Mouse (Mus musculus) megakaryocyte, adult 5-6 weeks (primary cell): ENCODE data around the gene Mypop. TPM values are rescaled to one million over a fixed set of nuclear protein-coding genes. Genes with fewer than 3 reads are reported as not detected.

Source experiments
- ATAC-seq: 2 replicates; pipeline ENCODE4 v1.8.0; 2016; ENCODE audit warnings: mild to moderate bottlenecking, inconsistent platforms; ENCODE audit not compliant: poor library complexity, severe bottlenecking
- total RNA-seq, 2 experiments: library from RNA; stranded (forward) in 1 of 2; stranded (reverse) in 1 of 2; fragments of 153-499, 151-499 nt in 1 of 2; fragments of 221-1000, 200-1000 nt in 1 of 2; gene quantifications; 2 replicates each; pipeline versions ENCODE4 v1.2.3 to v1.2.4; 2015 to 2017

Mypop gene
- total RNA-seq, 2 experiments from 2014 or later: 0.15 TPM; not detected in 1

- no peak for ATAC-seq
Observed at GRCm38 (mm10) chr7:19014452-19014851, 23.4 kb downstream of the Mypop start.

- no peak for ATAC-seq
Observed at GRCm38 (mm10) chr7:19016042-19016441, 25.0 kb downstream of the Mypop start.

- ATAC-seq: no peak
Observed at GRCm38 (mm10) chr7:19017909-19018308, 26.9 kb downstream of the Mypop start.

GRCm38 (mm10) chr7:19021048-19021447 lies 30.0 kb downstream of the Mypop start:
- ATAC-seq: no peak

- no peak for ATAC-seq
Observed at GRCm38 (mm10) chr7:19022189-19022958, 31.3 kb downstream of the Mypop start.

GRCm38 (mm10) chr7:19023357-19023814 lies 32.3 kb downstream of the Mypop start, which contains the start of gene Foxa3:
Gene Foxa3 (minus strand): TSS chr7:19023538.
- peak; percentile 16; the same call in 1 of the 2 replicates for ATAC-seq

GRCm38 (mm10) chr7:19024096-19024506 lies 33.1 kb downstream of the Mypop start, which contains the start of gene Sympk:
Gene Sympk (plus strand): TSS chr7:19024377.
- peak; percentile 95 for ATAC-seq

GRCm38 (mm10) chr7:19024581-19025255 lies 33.7 kb downstream of the Mypop start:
- ATAC-seq: peak; percentile 37

GRCm38 (mm10) chr7:19028067-19028466 lies 37.0 kb downstream of the Mypop start:
- ATAC-seq: no peak

GRCm38 (mm10) chr7:19029084-19029653 lies 38.1 kb downstream of the Mypop start:
- peak; percentile 74 for ATAC-seq

GRCm38 (mm10) chr7:19031641-19032040 lies 40.6 kb downstream of the Mypop start:
- ATAC-seq: no peak

- no peak for ATAC-seq
Observed at GRCm38 (mm10) chr7:19044616-19045015, 53.6 kb downstream of the Mypop start.

- ATAC-seq: no peak
Observed at GRCm38 (mm10) chr7:19046286-19047069, 55.4 kb downstream of the Mypop start.

- ATAC-seq: no peak
Observed at GRCm38 (mm10) chr7:19048006-19048527, 57.0 kb downstream of the Mypop start.

GRCm38 (mm10) chr7:19049252-19049651 lies 58.2 kb downstream of the Mypop start:
- no peak for ATAC-seq

- ATAC-seq: no peak
Observed at GRCm38 (mm10) chr7:19050172-19050571, 59.1 kb downstream of the Mypop start.

GRCm38 (mm10) chr7:19051161-19051560 lies 60.1 kb downstream of the Mypop start:
- no peak for ATAC-seq
